Mouse (Mus musculus): ENCODE measurements around the gene Nanos3. TPM values are rescaled to one million over a fixed set of nuclear protein-coding genes. Genes with fewer than 3 reads are reported as not detected.
A peak's percentile ranks its signal among the peaks of the same experiment; 100 is the strongest.

Gene Nanos3
- polyA plus RNA-seq, 1 experiment from 2014 or later, result 1.3 TPM

GRCm38 (mm10) chr8:84211881-84212563, 27.0 kb upstream of the Nanos3 start:
- Histone ChIP-seq H3K4me1 (ENCODE audit: control insufficient read depth, insufficient read depth, low read length) (peaks cover 18% of the 10 kb centered on the region), H3K27ac (ENCODE audit: low read length) (no peak overlapping the region), H3K36me3 (ENCODE audit: control insufficient read depth, insufficient read depth, low read length) (peaks cover 20% of the 10 kb centered on the region), H3K9me3 (replicated peaks; ENCODE audit: control insufficient read depth, low read length) (no peaks in the 10 kb centered on the region), H3K9ac (ENCODE audit: low read length) (no peak overlapping the region), H3K4me3 (replicated peaks; ENCODE audit: low read length) (no peak overlapping the region), H3K27me3 (ENCODE audit: control insufficient read depth, insufficient read depth, low read length) (no peaks in the 10 kb centered on the region), H3K4me2 (ENCODE audit: low read depth, low read length) (no peak overlapping the region)
- no peak for ATAC-seq (ENCODE audit: insufficient read depth, low FRiP score)
- WGBS, result 92% methylated on average over 31 of the region's 31 CpGs

- peaks cover 23% of the 10 kb centered on the region for H3K36me3 ChIP-seq (ENCODE audit: control insufficient read depth, insufficient read depth, low read length)
- H3K27me3 ChIP-seq (ENCODE audit: control insufficient read depth, insufficient read depth, low read length), result no peaks in the 10 kb centered on the region
- 85% methylated on average over 3 of the region's 3 CpGs for WGBS
- no peak overlapping the region for H3K9ac ChIP-seq (ENCODE audit: low read length)
- no peaks in the 10 kb centered on the region for H3K9me3 ChIP-seq (replicated peaks; ENCODE audit: control insufficient read depth, low read length)
- no peak overlapping the region for H3K27ac ChIP-seq (ENCODE audit: low read length)
- no peak overlapping the region for H3K4me2 ChIP-seq (ENCODE audit: low read depth, low read length)
- H3K4me3 ChIP-seq (replicated peaks; ENCODE audit: low read length), result no peak overlapping the region
- no peak for ATAC-seq (ENCODE audit: insufficient read depth, low FRiP score)
- H3K4me1 ChIP-seq (ENCODE audit: control insufficient read depth, insufficient read depth, low read length), result peaks cover 18% of the 10 kb centered on the region
These were observed 26.2 kb upstream of the Nanos3 start for GRCm38 (mm10) chr8:84211202-84211601.

- Histone ChIP-seq H3K27ac (ENCODE audit: low read length) (no peak overlapping the region), H3K4me2 (ENCODE audit: low read depth, low read length) (peak overlapping the region; percentile 17; the same call in 1 of the 2 replicates), H3K9ac (ENCODE audit: low read length) (no peak overlapping the region), H3K36me3 (ENCODE audit: control insufficient read depth, insufficient read depth, low read length) (peaks cover 23% of the 10 kb centered on the region), H3K27me3 (ENCODE audit: control insufficient read depth, insufficient read depth, low read length) (no peaks in the 10 kb centered on the region), H3K9me3 (replicated peaks; ENCODE audit: control insufficient read depth, low read length) (no peaks in the 10 kb centered on the region), H3K4me1 (ENCODE audit: control insufficient read depth, insufficient read depth, low read length) (peaks cover 18% of the 10 kb centered on the region), H3K4me3 (replicated peaks; ENCODE audit: low read length) (no peak overlapping the region)
- WGBS, result 57% methylated on average over 34 of the region's 34 CpGs
- ATAC-seq (ENCODE audit: insufficient read depth, low FRiP score), result peak; percentile 35
These were observed 25.3 kb upstream of the Nanos3 start for GRCm38 (mm10) chr8:84210167-84210791.

GRCm38 (mm10) chr8:84208381-84209380, 23.7 kb upstream of the Nanos3 start:
- H3K4me1 ChIP-seq (ENCODE audit: control insufficient read depth, insufficient read depth, low read length), result peaks cover 30% of the 10 kb centered on the region
- H3K9ac ChIP-seq (ENCODE audit: low read length), result no peak overlapping the region; the same call in none of the 2 replicates
- no peak overlapping the region for H3K4me3 ChIP-seq (replicated peaks; ENCODE audit: low read length)
- 64% methylated on average over 17 of the region's 17 CpGs for WGBS
- H3K27ac ChIP-seq (ENCODE audit: low read length), result peak overlapping the region; percentile 63
- no peaks in the 10 kb centered on the region for H3K9me3 ChIP-seq (replicated peaks; ENCODE audit: control insufficient read depth, low read length)
- no peak overlapping the region for H3K4me2 ChIP-seq (ENCODE audit: low read depth, low read length)
- no peak for ATAC-seq (ENCODE audit: insufficient read depth, low FRiP score)
- H3K36me3 ChIP-seq (ENCODE audit: control insufficient read depth, insufficient read depth, low read length), result peaks cover 20% of the 10 kb centered on the region
- H3K27me3 ChIP-seq (ENCODE audit: control insufficient read depth, insufficient read depth, low read length), result no peaks in the 10 kb centered on the region

GRCm38 (mm10) chr8:84207811-84208210, 22.8 kb upstream of the Nanos3 start:
- Histone ChIP-seq H3K4me1 (ENCODE audit: control insufficient read depth, insufficient read depth, low read length) (peaks cover 32% of the 10 kb centered on the region), H3K4me2 (ENCODE audit: low read depth, low read length) (0 out of 2 replicates have a peak overlapping the region, but pooled peaks have one; percentile 0), H3K9ac (ENCODE audit: low read length) (peak overlapping the region; percentile 63), H3K4me3 (replicated peaks; ENCODE audit: low read length) (no peak overlapping the region), H3K27me3 (ENCODE audit: control insufficient read depth, insufficient read depth, low read length) (no peaks in the 10 kb centered on the region), H3K9me3 (replicated peaks; ENCODE audit: control insufficient read depth, low read length) (no peaks in the 10 kb centered on the region), H3K27ac (ENCODE audit: low read length) (peak overlapping the region; percentile 63), H3K36me3 (ENCODE audit: control insufficient read depth, insufficient read depth, low read length) (peaks cover 20% of the 10 kb centered on the region)
- peak; percentile 23; the same call in 1 of the 2 replicates for ATAC-seq (ENCODE audit: insufficient read depth, low FRiP score)
- WGBS, result 50% methylated on average over 7 of the region's 7 CpGs

DNA sequence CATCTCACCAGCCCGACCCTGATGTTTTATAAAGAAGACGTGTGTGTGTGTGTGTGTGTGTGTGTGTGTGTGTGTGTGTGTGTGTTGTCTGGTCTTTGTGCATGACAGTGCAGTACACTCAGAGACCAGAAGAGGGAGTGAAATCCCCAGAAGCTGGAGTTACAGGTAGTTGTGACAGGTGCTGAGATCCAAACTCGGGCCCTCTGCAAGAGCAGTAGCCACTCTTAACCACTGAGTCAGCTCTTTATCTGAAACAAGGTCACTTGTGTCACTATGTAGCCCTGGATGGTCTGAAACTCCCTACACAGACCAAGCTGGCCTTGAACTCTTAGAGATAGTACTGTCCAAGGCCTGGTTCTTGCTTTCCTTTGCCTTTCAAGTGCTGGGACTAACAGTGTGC, 21.6 kb upstream of the Nanos3 start:
- H3K27ac ChIP-seq (ENCODE audit: low read length), result no peak overlapping the region; the same call in 1 of the 2 replicates
- no peaks in the 10 kb centered on the region for H3K27me3 ChIP-seq (ENCODE audit: control insufficient read depth, insufficient read depth, low read length)
- H3K4me2 ChIP-seq (ENCODE audit: low read depth, low read length), result no peak overlapping the region
- H3K9ac ChIP-seq (ENCODE audit: low read length), result no peak overlapping the region
- no peak for ATAC-seq (ENCODE audit: insufficient read depth, low FRiP score)
- no peaks in the 10 kb centered on the region for H3K9me3 ChIP-seq (replicated peaks; ENCODE audit: control insufficient read depth, low read length)
- H3K4me1 ChIP-seq (ENCODE audit: control insufficient read depth, insufficient read depth, low read length), result peaks cover 41% of the 10 kb centered on the region
- H3K36me3 ChIP-seq (ENCODE audit: control insufficient read depth, insufficient read depth, low read length), result peaks cover 18% of the 10 kb centered on the region
- WGBS, result 90% methylated on average over 3 of the region's 3 CpGs
- H3K4me3 ChIP-seq (replicated peaks; ENCODE audit: low read length), result no peak overlapping the region

DNA sequence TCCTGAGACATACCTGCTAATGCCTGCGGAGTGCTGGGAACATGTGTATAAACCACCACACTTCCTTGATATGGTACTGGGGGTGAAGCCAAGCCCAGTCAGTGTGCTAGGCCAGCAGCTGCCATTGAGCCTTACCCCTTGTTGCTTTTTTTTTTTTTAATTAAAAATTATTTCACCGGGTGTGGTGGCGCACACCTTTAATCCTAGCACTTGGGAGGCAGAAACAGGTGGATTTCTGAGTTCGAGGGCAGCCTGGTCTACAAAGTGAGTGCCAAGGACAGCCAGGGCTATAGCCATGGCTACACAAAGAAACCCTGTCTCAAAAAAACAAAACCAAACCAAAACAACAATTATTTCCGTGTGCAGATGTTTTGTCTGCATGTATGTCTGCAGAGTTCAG, 20.1 kb upstream of the Nanos3 start:
- 88% methylated on average over 5 of the region's 5 CpGs for WGBS
- ATAC-seq (ENCODE audit: insufficient read depth, low FRiP score), result no peak

GRCm38 (mm10) chr8:84203975-84204772, 19.2 kb upstream of the Nanos3 start:
- peak overlapping the region; percentile 98 for H3K27ac ChIP-seq (ENCODE audit: low read length)
- ATAC-seq (ENCODE audit: insufficient read depth, low FRiP score), result peak; percentile 6; the same call in 1 of the 2 replicates
- H3K4me1 ChIP-seq (ENCODE audit: control insufficient read depth, insufficient read depth, low read length), result peaks cover 56% of the 10 kb centered on the region
- WGBS, result 42% methylated on average over 13 of the region's 13 CpGs
- peaks cover 13% of the 10 kb centered on the region for H3K36me3 ChIP-seq (ENCODE audit: control insufficient read depth, insufficient read depth, low read length)
- peak overlapping the region; percentile 85 for H3K9ac ChIP-seq (ENCODE audit: low read length)
- H3K9me3 ChIP-seq (replicated peaks; ENCODE audit: control insufficient read depth, low read length), result no peaks in the 10 kb centered on the region
- H3K27me3 ChIP-seq (ENCODE audit: control insufficient read depth, insufficient read depth, low read length), result no peaks in the 10 kb centered on the region
- peak overlapping the region; percentile 94 for H3K4me2 ChIP-seq (ENCODE audit: low read depth, low read length)
- peak overlapping the region; percentile 90 for H3K4me3 ChIP-seq (replicated peaks; ENCODE audit: low read length)

More for the DNA sequence above, 20.1 kb upstream of the Nanos3 start:
- Histone ChIP-seq H3K4me1 (ENCODE audit: control insufficient read depth, insufficient read depth, low read length) (peaks cover 48% of the 10 kb centered on the region), H3K36me3 (ENCODE audit: control insufficient read depth, insufficient read depth, low read length) (peaks cover 15% of the 10 kb centered on the region), H3K4me3 (replicated peaks; ENCODE audit: low read length) (no peak overlapping the region), H3K9ac (ENCODE audit: low read length) (no peak overlapping the region), H3K4me2 (ENCODE audit: low read depth, low read length) (no peak overlapping the region), H3K27ac (ENCODE audit: low read length) (no peak overlapping the region), H3K9me3 (replicated peaks; ENCODE audit: control insufficient read depth, low read length) (no peaks in the 10 kb centered on the region), H3K27me3 (ENCODE audit: control insufficient read depth, insufficient read depth, low read length) (no peaks in the 10 kb centered on the region)

Measured in stomach, embryonic 16.5 days (tissue).